In the genomic region with DNA sequence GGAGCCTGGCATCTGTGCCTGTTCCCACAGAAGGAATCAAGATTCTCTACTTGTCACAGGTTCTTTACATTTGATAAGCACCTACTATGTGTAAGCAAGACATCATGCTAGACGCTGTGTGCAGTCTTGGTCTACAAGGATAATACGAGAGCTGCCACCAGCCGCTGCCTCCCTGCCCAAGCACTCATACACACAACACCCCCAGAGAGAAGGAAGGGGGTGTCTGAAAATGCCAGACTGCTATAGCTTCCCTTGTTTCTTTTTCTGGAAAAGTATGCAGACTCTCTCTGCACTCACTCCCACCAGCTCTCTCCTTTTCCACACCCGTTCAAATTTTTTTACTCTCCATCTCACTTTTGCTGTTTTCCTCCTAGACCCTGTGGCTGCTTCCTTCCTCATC, we compare ENCODE assay signal across 12 mouse cellular contexts. TPM values are rescaled to one million over a fixed set of nuclear protein-coding genes. Genes with fewer than 3 reads are reported as not detected.
DNase-seq lines count a peak whose midpoint lies in the region; ATAC-seq and TF ChIP-seq lines count a peak whose summit lies in the region.
"Had no signal": no experiment of that assay in that cellular context is flagged by ENCODE, and none has a peak within 500 bp of the region (broad histone marks: within the 10 kb centered on the region; RNA-seq: fewer than 3 reads in every experiment).

No protein-coding gene starts in this region.

- peak; percentile 46 to 60 for DNase-seq in cerebellum, adult 2 months
- DNase-seq in cerebellum, postnatal 4 days (ENCODE audit: low spot score in 2 of 2) = no peak
- DNase-seq in cerebellum, postnatal 14 days = peak; percentile 40 to 56
- DNase-seq in hindbrain, embryonic 14.5 days (ENCODE audit: low spot score) = peak; percentile 31
- no peak for DNase-seq in heart, postnatal 25 days (ENCODE audit: low spot score)
- DNase-seq in c-Kit-positive CD71-positive TER-119-positive erythroid progenitor cells, embryonic 14.5 days (ENCODE audit: low spot score) = no peak
- DNase-seq: heart, adult 2 months had no signal

- H3K4me1 ChIP-seq in cerebellum, adult 2 months (ENCODE audit: control insufficient read depth, insufficient read depth, low read length) = peaks cover 26% of the 10 kb centered on the region
- peaks cover 49% of the 10 kb centered on the region for H3K4me1 ChIP-seq in hindbrain, embryonic 14.5 days (replicated peaks; ENCODE audit: control insufficient read depth, insufficient read depth, low read length)
- peaks cover 62% of the 10 kb centered on the region for H3K4me1 ChIP-seq in neural tube, embryonic 13.5 days (replicated peaks)

- H3K27me3 ChIP-seq in cerebellum, adult 2 months (ENCODE audit: control insufficient read depth, insufficient read depth, low read length) = no peaks in the 10 kb centered on the region
- no peaks in the 10 kb centered on the region for H3K27me3 ChIP-seq in hindbrain, embryonic 14.5 days (ENCODE audit: control insufficient read depth, insufficient read depth, low read length)
- H3K27me3 ChIP-seq in neural tube, embryonic 13.5 days = no peaks in the 10 kb centered on the region

- intact Hi-C loops in heart, postnatal 25 days (cut with DNase I) = no loop called here

- H3K4me3 ChIP-seq in cerebellum, adult 2 months (replicated peaks; ENCODE audit: insufficient read depth, low read depth, low read length) = peak overlapping the region; percentile 86
- peak overlapping the region; percentile 77 for H3K4me3 ChIP-seq in hindbrain, embryonic 14.5 days (replicated peaks; ENCODE audit: low read length)
- peak overlapping the region; percentile 59 for H3K4me3 ChIP-seq in neural tube, embryonic 13.5 days
- H3K4me3 ChIP-seq: heart, adult 2 months had no signal

- 2% methylated on average over 4 of the region's 4 CpGs for WGBS in cerebellum, adult 2 months
- 22% methylated on average over 4 of the region's 4 CpGs for WGBS in hindbrain, embryonic 14.5 days
- WGBS in neural tube, embryonic 13.5 days = 24% methylated on average over 4 of the region's 4 CpGs

- peak overlapping the region; percentile 97 for H3K9ac ChIP-seq in hindbrain, embryonic 14.5 days
- peak overlapping the region; percentile 90 for H3K9ac ChIP-seq in neural tube, embryonic 13.5 days
- H3K9ac ChIP-seq: lung, embryonic 14.5 days had no signal

- H3K9me3 ChIP-seq in hindbrain, embryonic 14.5 days (ENCODE audit: control insufficient read depth, low read length) = no peaks in the 10 kb centered on the region
- H3K9me3 ChIP-seq in neural tube, embryonic 13.5 days = no peaks in the 10 kb centered on the region

- peak overlapping the region; percentile 74 for H3K4me2 ChIP-seq in hindbrain, embryonic 14.5 days (replicated peaks)
- H3K4me2 ChIP-seq in neural tube, embryonic 13.5 days = peak overlapping the region; percentile 94
- H3K4me2 ChIP-seq: lung, embryonic 14.5 days had no signal

- peak; percentile 1 for ATAC-seq in hindbrain, embryonic 14.5 days (ENCODE audit: low FRiP score)
- ATAC-seq in neural tube, embryonic 13.5 days (ENCODE audit: low read depth) = peak; percentile 15
- ATAC-seq in CD4-positive, CD25-positive, alpha-beta regulatory T cell, adult 4 months = no peak

- peak overlapping the region; percentile 45; the same call in 1 of the 2 replicates for H3K27ac ChIP-seq in cerebellum, adult 2 months (ENCODE audit: insufficient read depth, low read length)
- peak overlapping the region; percentile 95 for H3K27ac ChIP-seq in hindbrain, embryonic 14.5 days
- peak overlapping the region; percentile 91 for H3K27ac ChIP-seq in neural tube, embryonic 13.5 days (replicated peaks)
- H3K27ac ChIP-seq: heart, adult 2 months had no signal

- H3K36me3 ChIP-seq in hindbrain, embryonic 14.5 days (replicated peaks; ENCODE audit: control insufficient read depth, insufficient read depth) = peaks cover 18% of the 10 kb centered on the region
- peaks cover 21% of the 10 kb centered on the region for H3K36me3 ChIP-seq in neural tube, embryonic 13.5 days

- no peak for TF ChIP-seq CTCF in cerebellum, adult 2 months (IDR thresholded peaks at IDR 0.05; ENCODE audit: borderline replicate concordance, insufficient read depth, low read depth, low read length)

- TF ChIP-seq POLR2A in cerebellum, adult 2 months (IDR thresholded peaks at IDR 0.05; ENCODE audit: borderline replicate concordance, insufficient read depth, low read length) = no peak

RNA-seq across cellular contexts. Expression of a gene that starts 0.7 kb away (rescaled TPM):
- polyA plus RNA-seq in cerebellum, adult 2 months (2012; rRNA removed) = 112 and 123 TPM in 2 replicates
- polyA plus RNA-seq in hindbrain, embryonic 14.5 days (2014; fragmentation: Nextera tagmentation; extraction: Ambion mirVana) = 182 and 237 TPM in 2 replicates
- polyA plus RNA-seq in neural tube, embryonic 13.5 days (2015; fragmentation: Nextera tagmentation; extraction: Ambion mirVana) = 246 and 259 TPM in 2 replicates
- total RNA-seq in heart, postnatal 25 days (2021) = not detected
- 1 to 10 TPM in 1 of 2 experiments, under 1 TPM in 1; 0.55 to 1.8 TPM for polyA plus RNA-seq in CD4-positive, CD25-positive, alpha-beta regulatory T cell, adult 4 months (2017; shearing (Covaris generic))

RNA-seq across cellular contexts. Expression of a gene that starts 2.7 kb away (rescaled TPM):
- 1.3 and 1.6 TPM in 2 replicates for polyA plus RNA-seq in cerebellum, adult 2 months (2012; rRNA removed)
- polyA plus RNA-seq in hindbrain, embryonic 14.5 days (2014; fragmentation: Nextera tagmentation; extraction: Ambion mirVana) = 15.8 and 24.9 TPM in 2 replicates
- polyA plus RNA-seq in neural tube, embryonic 13.5 days (2015; fragmentation: Nextera tagmentation; extraction: Ambion mirVana) = 11.9 and 18.3 TPM in 2 replicates
- under 1 TPM in 1 of 2 experiments, not detected in 1; 0.75 TPM for total RNA-seq in heart, postnatal 25 days (2021)
- 1 to 10 TPM in 1 of 2 experiments, not detected in 1; 1.4 TPM for polyA plus RNA-seq in CD4-positive, CD25-positive, alpha-beta regulatory T cell, adult 4 months (2017; shearing (Covaris generic))

RNA-seq across cellular contexts. Expression of a gene that starts 33.7 kb away (rescaled TPM):
- 0.15 and 0.32 TPM in 2 replicates for polyA plus RNA-seq in cerebellum, adult 2 months (2012; rRNA removed)
- 0.89 and 1.2 TPM in 2 replicates for polyA plus RNA-seq in hindbrain, embryonic 14.5 days (2014; fragmentation: Nextera tagmentation; extraction: Ambion mirVana)
- 0.88 and 1.4 TPM in 2 replicates for polyA plus RNA-seq in neural tube, embryonic 13.5 days (2015; fragmentation: Nextera tagmentation; extraction: Ambion mirVana)
- total RNA-seq in heart, postnatal 25 days (2021) = not detected
- polyA plus RNA-seq in CD4-positive, CD25-positive, alpha-beta regulatory T cell, adult 4 months (2017; shearing (Covaris generic)) = under 1 TPM in 1 of 2 experiments, not detected in 1; 0.94 TPM
- total RNA-seq: heart, adult 2 months; left cerebral cortex, adult 18-20 months had no signal
- polyA plus RNA-seq: embryonic facial prominence, embryonic 14.5 days had no signal

RNA-seq across cellular contexts. Expression of a gene that starts 34.3 kb away (rescaled TPM):
- polyA plus RNA-seq in cerebellum, adult 2 months (2012; rRNA removed) = 58.5 and 58.6 TPM in 2 replicates
- polyA plus RNA-seq in hindbrain, embryonic 14.5 days (2014; fragmentation: Nextera tagmentation; extraction: Ambion mirVana) = 58.4 and 59.9 TPM in 2 replicates
- 58.6 and 62.2 TPM in 2 replicates for polyA plus RNA-seq in neural tube, embryonic 13.5 days (2015; fragmentation: Nextera tagmentation; extraction: Ambion mirVana)
- 10 to 100 TPM; 70.7 to 70.9 TPM for total RNA-seq in heart, postnatal 25 days (2021)
- 10 to 100 TPM; 47.2 to 47.6 TPM for polyA plus RNA-seq in CD4-positive, CD25-positive, alpha-beta regulatory T cell, adult 4 months (2017; shearing (Covaris generic))

Comparison
In these comparisons a context has a peak if more than half of its experiments do, and no peak if none do; other contexts are left out.
1. DNase-seq: peak in cerebellum, adult 2 months (2 of 2), cerebellum, postnatal 14 days (2 of 2) and hindbrain, embryonic 14.5 days (single experiment); none in cerebellum, postnatal 4 days (0 of 2), heart, postnatal 25 days (single experiment) and c-Kit-positive CD71-positive TER-119-positive erythroid progenitor cells, embryonic 14.5 days (single experiment).
2. H3K27ac ChIP-seq: peak in every context shown above with its lines; median percentile 95 in hindbrain, embryonic 14.5 days; 91 in neural tube, embryonic 13.5 days; 45 in cerebellum, adult 2 months.
3. RNA of a gene that starts 0.7 kb away (polyA plus RNA-seq): 246 to 259 TPM in neural tube, embryonic 13.5 days, 182 to 237 TPM in hindbrain, embryonic 14.5 days and 112 to 123 TPM in cerebellum, adult 2 months; 0.55 to 1.8 TPM in CD4-positive, CD25-positive, alpha-beta regulatory T cell, adult 4 months; every median in the first group is over 10 times any median in the second.
4. Peak in every context shown above with its lines, with median percentiles within 50 percentile points of each other: H3K4me3 ChIP-seq.